Mouse (Mus musculus): ENCODE data around the gene 5730596B20Rik.

GRCm38 (mm10) chr6:52200751-52201250 is 23.5 kb downstream of the 5730596B20Rik start:
- no peak for TF ChIP-seq CTCF (IDR thresholded peaks at IDR 0.05; ENCODE audit: low read depth, low read length)
- TF ChIP-seq POLR2A (IDR thresholded peaks at IDR 0.05; ENCODE audit: insufficient read depth, low read length): no peak
- no peak for TF ChIP-seq EP300 (IDR thresholded peaks at IDR 0.05; ENCODE audit: insufficient read depth, low read depth, low read length)

Data from ES-Bruce4 (cell line).